Mouse (Mus musculus): Measurements from ENCODE around the gene Cdc42ep5. TPM values are rescaled to one million over a fixed set of nuclear protein-coding genes. Genes with fewer than 3 reads are reported as not detected.

Cdc42ep5 gene
- polyA plus RNA-seq, 1 experiment from 2014 or later: 32.1 TPM

GRCm38 (mm10) chr7:4136404-4136770, 28.3 kb downstream of the Cdc42ep5 start:
- Histone ChIP-seq H3K4me2 (peak overlapping the region; percentile 83), H3K27ac (ENCODE audit: low read depth, low read length) (peak overlapping the region; percentile 59; the same call in 1 of the 2 replicates), H3K27me3 (ENCODE audit: control insufficient read depth, insufficient read depth, low read length) (no peaks in the 10 kb centered on the region), H3K9ac (ENCODE audit: low read depth, low read length) (peak overlapping the region; percentile 82), H3K4me1 (ENCODE audit: control insufficient read depth, insufficient read depth, low read length) (peaks cover 6% of the 10 kb centered on the region), H3K36me3 (ENCODE audit: control insufficient read depth, insufficient read depth, low read length) (peaks cover 17% of the 10 kb centered on the region), H3K9me3 (replicated peaks; ENCODE audit: control insufficient read depth, low read length) (no peaks in the 10 kb centered on the region), H3K4me3 (ENCODE audit: low read depth, low read length) (peak overlapping the region; percentile 88)
- ATAC-seq (replicated peaks; ENCODE audit: insufficient number of reproducible peaks, low FRiP score, low TSS enrichment): peak; percentile 11
- WGBS (ENCODE audit: insufficient replicate concordance): under 1% methylated on average over 16 of the region's 16 CpGs

GRCm38 (mm10) chr7:4134911-4135310, 29.7 kb downstream of the Cdc42ep5 start:
- Histone ChIP-seq H3K27me3 (ENCODE audit: control insufficient read depth, insufficient read depth, low read length) (no peaks in the 10 kb centered on the region), H3K4me3 (ENCODE audit: low read depth, low read length) (no peak overlapping the region), H3K9me3 (replicated peaks; ENCODE audit: control insufficient read depth, low read length) (no peaks in the 10 kb centered on the region), H3K9ac (ENCODE audit: low read depth, low read length) (no peak overlapping the region), H3K27ac (ENCODE audit: low read depth, low read length) (no peak overlapping the region), H3K4me1 (ENCODE audit: control insufficient read depth, insufficient read depth, low read length) (peaks cover 6% of the 10 kb centered on the region), H3K36me3 (ENCODE audit: control insufficient read depth, insufficient read depth, low read length) (peaks cover 9% of the 10 kb centered on the region), H3K4me2 (no peak overlapping the region)
- no peak for ATAC-seq (replicated peaks; ENCODE audit: insufficient number of reproducible peaks, low FRiP score, low TSS enrichment)
- 88% methylated on average over 5 of the region's 5 CpGs for WGBS (ENCODE audit: insufficient replicate concordance)

- H3K27ac ChIP-seq (ENCODE audit: low read depth, low read length): no peak overlapping the region
- WGBS (ENCODE audit: insufficient replicate concordance): 82% methylated on average over 7 of the region's 7 CpGs
- no peak for ATAC-seq (replicated peaks; ENCODE audit: insufficient number of reproducible peaks, low FRiP score, low TSS enrichment)
- no peaks in the 10 kb centered on the region for H3K9me3 ChIP-seq (replicated peaks; ENCODE audit: control insufficient read depth, low read length)
- H3K4me3 ChIP-seq (ENCODE audit: low read depth, low read length): no peak overlapping the region
- no peak overlapping the region for H3K9ac ChIP-seq (ENCODE audit: low read depth, low read length)
- no peak overlapping the region for H3K4me2 ChIP-seq
- no peaks in the 10 kb centered on the region for H3K27me3 ChIP-seq (ENCODE audit: control insufficient read depth, insufficient read depth, low read length)
- H3K36me3 ChIP-seq (ENCODE audit: control insufficient read depth, insufficient read depth, low read length): no peaks in the 10 kb centered on the region
- H3K4me1 ChIP-seq (ENCODE audit: control insufficient read depth, insufficient read depth, low read length): peaks cover 5% of the 10 kb centered on the region
Observed at GRCm38 (mm10) chr7:4132998-4133397, 31.7 kb downstream of the Cdc42ep5 start.

DNA sequence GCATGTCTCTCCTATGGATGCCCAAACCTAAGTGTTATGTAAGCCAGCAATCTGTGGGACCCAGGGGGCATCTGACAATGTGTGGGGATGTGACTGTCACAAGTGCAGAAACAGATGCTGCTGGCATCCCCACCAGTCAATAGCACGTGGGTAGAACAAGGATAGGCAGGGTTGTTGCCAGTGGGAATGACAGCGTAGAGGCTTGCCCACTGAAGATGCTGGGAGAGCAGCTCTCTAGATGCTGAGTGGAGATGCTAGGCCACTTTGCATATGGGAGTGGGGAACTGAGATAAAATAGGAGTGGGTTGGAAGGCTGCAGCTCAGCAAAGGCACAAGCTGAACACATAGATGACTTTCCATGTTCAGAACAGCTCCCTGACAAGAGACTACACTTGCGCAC, 32.1 kb downstream of the Cdc42ep5 start:
- WGBS (ENCODE audit: insufficient replicate concordance): 96% methylated on average over 3 of the region's 3 CpGs
- Histone ChIP-seq H3K9ac (ENCODE audit: low read depth, low read length) (no peak overlapping the region), H3K4me1 (ENCODE audit: control insufficient read depth, insufficient read depth, low read length) (peaks cover under 1% of the 10 kb centered on the region; the same call in 1 of the 2 replicates), H3K4me2 (no peak overlapping the region), H3K27ac (ENCODE audit: low read depth, low read length) (no peak overlapping the region), H3K9me3 (replicated peaks; ENCODE audit: control insufficient read depth, low read length) (no peaks in the 10 kb centered on the region), H3K36me3 (ENCODE audit: control insufficient read depth, insufficient read depth, low read length) (no peaks in the 10 kb centered on the region), H3K27me3 (ENCODE audit: control insufficient read depth, insufficient read depth, low read length) (no peaks in the 10 kb centered on the region), H3K4me3 (ENCODE audit: low read depth, low read length) (no peak overlapping the region)
- ATAC-seq (replicated peaks; ENCODE audit: insufficient number of reproducible peaks, low FRiP score, low TSS enrichment): no peak

DNA sequence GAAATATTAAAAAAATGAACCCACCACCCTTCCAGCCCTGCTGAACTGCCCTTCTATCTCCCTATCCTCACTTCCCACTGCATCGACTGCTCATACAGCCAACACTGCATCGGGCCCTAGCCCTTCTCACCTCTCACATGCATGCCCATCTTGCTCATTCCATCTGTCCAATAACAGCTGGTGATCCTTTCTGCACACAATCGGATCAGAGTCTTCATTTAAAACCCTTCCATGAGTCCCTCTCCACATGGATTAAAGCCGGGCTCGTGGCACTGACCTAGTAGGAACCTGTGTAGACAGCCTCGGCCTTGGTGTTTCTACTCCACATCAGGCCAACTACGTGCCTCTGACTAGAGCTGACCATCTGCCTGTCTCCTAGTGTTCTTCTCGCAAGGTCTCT, 32.7 kb downstream of the Cdc42ep5 start:
- H3K4me1 ChIP-seq (ENCODE audit: control insufficient read depth, insufficient read depth, low read length): no peaks in the 10 kb centered on the region
- no peak for ATAC-seq (replicated peaks; ENCODE audit: insufficient number of reproducible peaks, low FRiP score, low TSS enrichment)
- no peak overlapping the region for H3K4me3 ChIP-seq (ENCODE audit: low read depth, low read length)
- no peaks in the 10 kb centered on the region for H3K9me3 ChIP-seq (replicated peaks; ENCODE audit: control insufficient read depth, low read length)
- no peak overlapping the region for H3K9ac ChIP-seq (ENCODE audit: low read depth, low read length)
- no peaks in the 10 kb centered on the region for H3K36me3 ChIP-seq (ENCODE audit: control insufficient read depth, insufficient read depth, low read length)
- H3K27ac ChIP-seq (ENCODE audit: low read depth, low read length): no peak overlapping the region
- no peaks in the 10 kb centered on the region for H3K27me3 ChIP-seq (ENCODE audit: control insufficient read depth, insufficient read depth, low read length)
- WGBS (ENCODE audit: insufficient replicate concordance): 84% methylated on average over 8 of the region's 8 CpGs
- H3K4me2 ChIP-seq: no peak overlapping the region

DNA sequence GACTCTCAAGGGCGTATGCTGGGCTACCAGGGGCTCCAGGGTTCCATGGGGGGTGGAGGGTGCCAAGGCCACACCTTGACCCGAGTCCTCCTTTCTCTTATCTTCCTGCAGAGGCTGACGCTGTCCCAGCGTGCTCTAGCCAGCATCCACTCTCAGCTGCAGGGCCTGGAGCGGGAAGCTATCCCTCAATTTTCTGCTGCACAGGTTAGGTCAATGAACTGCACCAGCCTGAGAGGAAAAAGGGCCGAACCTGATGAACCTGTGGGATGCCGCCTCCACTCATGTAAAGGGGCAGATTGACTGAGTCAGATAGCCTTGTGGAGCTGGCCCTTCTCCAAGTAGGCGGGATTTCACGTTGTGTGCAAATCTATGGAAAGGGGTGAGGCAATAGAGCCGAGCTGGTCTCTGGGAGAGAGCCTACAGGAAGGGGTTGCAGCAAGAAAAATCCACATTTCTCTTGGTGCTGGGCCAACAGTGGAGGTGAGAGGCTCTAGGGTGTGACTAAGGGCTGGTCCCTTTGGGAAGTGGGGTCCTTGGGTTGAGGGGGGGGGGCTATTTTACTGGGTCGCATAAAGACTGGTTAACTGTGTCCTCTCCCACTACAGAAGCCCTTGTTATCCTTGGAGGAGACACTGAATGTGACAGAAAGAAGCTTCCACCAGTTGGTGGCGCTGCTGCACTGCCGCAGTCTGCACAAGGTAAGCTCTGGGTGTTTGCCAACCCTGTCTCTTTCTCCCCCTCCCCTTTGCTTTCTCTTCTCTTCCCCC, 33.8 kb downstream of the Cdc42ep5 start:
- 37% methylated on average over 13 of the region's 13 CpGs for WGBS (ENCODE audit: insufficient replicate concordance)
- no peaks in the 10 kb centered on the region for H3K4me1 ChIP-seq (ENCODE audit: control insufficient read depth, insufficient read depth, low read length)

DNA sequence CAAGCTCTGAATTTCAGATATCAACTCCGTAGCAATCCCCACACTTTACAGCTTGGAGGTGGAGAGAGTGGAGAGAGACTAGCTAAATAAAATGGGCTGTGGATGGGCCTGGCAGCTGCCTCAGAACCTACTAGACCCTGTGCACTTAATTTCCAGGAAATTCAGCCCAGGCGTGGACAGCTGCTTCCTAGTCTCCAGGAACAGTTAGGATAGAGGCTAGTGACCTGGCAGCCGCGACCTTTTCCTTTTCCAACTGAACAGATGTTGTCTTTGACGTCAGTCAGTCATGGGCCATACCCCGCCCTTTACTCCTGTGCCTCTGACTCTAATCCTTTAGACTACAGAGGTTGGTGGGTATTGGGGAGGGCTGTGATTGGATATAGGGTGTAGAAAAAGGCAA, 35.8 kb downstream of the Cdc42ep5 start:
- Histone ChIP-seq H3K4me3 (ENCODE audit: low read depth, low read length) (no peak overlapping the region), H3K4me2 (no peak overlapping the region), H3K4me1 (ENCODE audit: control insufficient read depth, insufficient read depth, low read length) (no peaks in the 10 kb centered on the region; the same call in 1 of the 2 replicates), H3K9ac (ENCODE audit: low read depth, low read length) (no peak overlapping the region), H3K36me3 (ENCODE audit: control insufficient read depth, insufficient read depth, low read length) (no peaks in the 10 kb centered on the region), H3K27me3 (ENCODE audit: control insufficient read depth, insufficient read depth, low read length) (no peaks in the 10 kb centered on the region; the same call in 1 of the 2 replicates), H3K9me3 (replicated peaks; ENCODE audit: control insufficient read depth, low read length) (no peaks in the 10 kb centered on the region), H3K27ac (ENCODE audit: low read depth, low read length) (no peak overlapping the region)
- WGBS (ENCODE audit: insufficient replicate concordance): 48% methylated on average over 6 of the region's 6 CpGs
- ATAC-seq (replicated peaks; ENCODE audit: insufficient number of reproducible peaks, low FRiP score, low TSS enrichment): no peak

More for the DNA sequence above, 33.8 kb downstream of the Cdc42ep5 start:
- Histone ChIP-seq H3K27me3 (ENCODE audit: control insufficient read depth, insufficient read depth, low read length) (no peaks in the 10 kb centered on the region), H3K36me3 (ENCODE audit: control insufficient read depth, insufficient read depth, low read length) (no peaks in the 10 kb centered on the region), H3K9me3 (replicated peaks; ENCODE audit: control insufficient read depth, low read length) (no peaks in the 10 kb centered on the region), H3K27ac (ENCODE audit: low read depth, low read length) (no peak overlapping the region), H3K4me2 (no peak overlapping the region; the same call in 1 of the 2 replicates), H3K9ac (ENCODE audit: low read depth, low read length) (no peak overlapping the region), H3K4me3 (ENCODE audit: low read depth, low read length) (no peak overlapping the region)
- ATAC-seq (replicated peaks; ENCODE audit: insufficient number of reproducible peaks, low FRiP score, low TSS enrichment): 0 out of 2 replicates have a peak, but pooled peaks have one; percentile 13

GRCm38 (mm10) chr7:4127894-4128293, 36.8 kb downstream of the Cdc42ep5 start:
- Histone ChIP-seq H3K36me3 (ENCODE audit: control insufficient read depth, insufficient read depth, low read length) (no peaks in the 10 kb centered on the region), H3K27ac (ENCODE audit: low read depth, low read length) (no peak overlapping the region), H3K9ac (ENCODE audit: low read depth, low read length) (no peak overlapping the region), H3K4me2 (no peak overlapping the region), H3K4me1 (ENCODE audit: control insufficient read depth, insufficient read depth, low read length) (no peaks in the 10 kb centered on the region; the same call in 1 of the 2 replicates), H3K27me3 (ENCODE audit: control insufficient read depth, insufficient read depth, low read length) (no peaks in the 10 kb centered on the region; the same call in 1 of the 2 replicates), H3K9me3 (replicated peaks; ENCODE audit: control insufficient read depth, low read length) (no peaks in the 10 kb centered on the region), H3K4me3 (ENCODE audit: low read depth, low read length) (no peak overlapping the region)
- 80% methylated on average over 4 of the region's 4 CpGs for WGBS (ENCODE audit: insufficient replicate concordance)
- no peak for ATAC-seq (replicated peaks; ENCODE audit: insufficient number of reproducible peaks, low FRiP score, low TSS enrichment)
